Mouse (Mus musculus): ENCODE results near the gene Pole. TPM values are rescaled to one million over a fixed set of nuclear protein-coding genes. Genes with fewer than 3 reads are reported as not detected.

Gene Pole
- polyA plus RNA-seq, 1 experiment, result 57.3 TPM

- TF ChIP-seq CTCF (IDR thresholded peaks at IDR 0.05; ENCODE audit: control insufficient read depth, insufficient read depth, low read length) (no peak), POLR2A (IDR thresholded peaks at IDR 0.05; ENCODE audit: borderline replicate concordance, control insufficient read depth, low read depth, low read length) (no peak)
- no peak overlapping the region for H3K27ac ChIP-seq (ENCODE audit: control insufficient read depth, insufficient read depth, low read depth, low read length, poor library complexity)
- H3K4me1 ChIP-seq (ENCODE audit: control insufficient read depth, insufficient read depth, low read length), result no peaks in the 10 kb centered on the region
- 93% methylated on average over 7 of the region's 7 CpGs for WGBS
- H3K4me3 ChIP-seq (replicated peaks; ENCODE audit: control insufficient read depth, low read depth, low read length), result no peak overlapping the region
These were observed 22.8 kb downstream of the Pole start for GRCm38 (mm10) chr5:110308861-110309260.

GRCm38 (mm10) chr5:110313127-110313526 lies 27.0 kb downstream of the Pole start:
- H3K27ac ChIP-seq (ENCODE audit: control insufficient read depth, insufficient read depth, low read depth, low read length, poor library complexity), result no peak overlapping the region
- H3K4me1 ChIP-seq (ENCODE audit: control insufficient read depth, insufficient read depth, low read length), result no peaks in the 10 kb centered on the region
- H3K4me3 ChIP-seq (replicated peaks; ENCODE audit: control insufficient read depth, low read depth, low read length), result no peak overlapping the region
- WGBS, result 87% methylated on average over 3 of the region's 3 CpGs
- TF ChIP-seq POLR2A (IDR thresholded peaks at IDR 0.05; ENCODE audit: borderline replicate concordance, control insufficient read depth, low read depth, low read length) (no peak), CTCF (IDR thresholded peaks at IDR 0.05; ENCODE audit: control insufficient read depth, insufficient read depth, low read length) (no peak)

GRCm38 (mm10) chr5:110330508-110330907 lies 44.4 kb downstream of the Pole start:
- Histone ChIP-seq H3K4me1 (ENCODE audit: control insufficient read depth, insufficient read depth, low read length) (no peaks in the 10 kb centered on the region), H3K4me3 (replicated peaks; ENCODE audit: control insufficient read depth, low read depth, low read length) (no peak overlapping the region), H3K27ac (ENCODE audit: control insufficient read depth, insufficient read depth, low read depth, low read length, poor library complexity) (no peak overlapping the region)
- TF ChIP-seq CTCF (IDR thresholded peaks at IDR 0.05; ENCODE audit: control insufficient read depth, insufficient read depth, low read length) (no peak), POLR2A (IDR thresholded peaks at IDR 0.05; ENCODE audit: borderline replicate concordance, control insufficient read depth, low read depth, low read length) (no peak)
- WGBS, result 40% methylated on average over 3 of the region's 3 CpGs

- Histone ChIP-seq H3K27ac (ENCODE audit: control insufficient read depth, insufficient read depth, low read depth, low read length, poor library complexity) (no peak overlapping the region), H3K4me3 (replicated peaks; ENCODE audit: control insufficient read depth, low read depth, low read length) (no peak overlapping the region), H3K4me1 (ENCODE audit: control insufficient read depth, insufficient read depth, low read length) (no peaks in the 10 kb centered on the region; the same call in 1 of the 2 replicates)
- 70% methylated on average over 2 of the region's 2 CpGs for WGBS
- TF ChIP-seq POLR2A (IDR thresholded peaks at IDR 0.05; ENCODE audit: borderline replicate concordance, control insufficient read depth, low read depth, low read length) (no peak), CTCF (IDR thresholded peaks at IDR 0.05; ENCODE audit: control insufficient read depth, insufficient read depth, low read length) (no peak)
These were observed 52.7 kb downstream of the Pole start for GRCm38 (mm10) chr5:110338792-110339191.

GRCm38 (mm10) chr5:110342648-110343284 lies 56.7 kb downstream of the Pole start, which contains the start of gene P2rx2:
Gene P2rx2 (minus strand): TSS chr5:110343212.
- Histone ChIP-seq H3K4me3 (replicated peaks; ENCODE audit: control insufficient read depth, low read depth, low read length) (no peak within 1 kb of the TSS), H3K27ac (ENCODE audit: control insufficient read depth, insufficient read depth, low read depth, low read length, poor library complexity) (no peak within 1 kb of the TSS), H3K4me1 (ENCODE audit: control insufficient read depth, insufficient read depth, low read length) (no peaks in the 10 kb centered on the region; the same call in 1 of the 2 replicates)
- TF ChIP-seq POLR2A (IDR thresholded peaks at IDR 0.05; ENCODE audit: borderline replicate concordance, control insufficient read depth, low read depth, low read length) (no peak), CTCF (IDR thresholded peaks at IDR 0.05; ENCODE audit: control insufficient read depth, insufficient read depth, low read length) (no peak)
- 5% methylated on average over 43 of the region's 43 CpGs for WGBS

- TF ChIP-seq CTCF (IDR thresholded peaks at IDR 0.05; ENCODE audit: control insufficient read depth, insufficient read depth, low read length), result no peak
- no peak for TF ChIP-seq POLR2A (IDR thresholded peaks at IDR 0.05; ENCODE audit: borderline replicate concordance, control insufficient read depth, low read depth, low read length)
- H3K4me3 ChIP-seq (replicated peaks; ENCODE audit: control insufficient read depth, low read depth, low read length), result no peak within 1 kb of the TSS
- H3K27ac ChIP-seq (ENCODE audit: control insufficient read depth, insufficient read depth, low read depth, low read length, poor library complexity), result no peak within 1 kb of the TSS
- WGBS, result 65% methylated on average over 4 of the region's 4 CpGs
- H3K4me1 ChIP-seq (ENCODE audit: control insufficient read depth, insufficient read depth, low read length), result no peaks in the 10 kb centered on the region; the same call in 1 of the 2 replicates
These were observed 58.4 kb downstream of the Pole start, which contains the start of gene Lrcol1 for GRCm38 (mm10) chr5:110344524-110344923. Gene Lrcol1 (plus strand): TSS chr5:110344730.

- TF ChIP-seq CTCF (IDR thresholded peaks at IDR 0.05; ENCODE audit: control insufficient read depth, insufficient read depth, low read length), result no peak
- no peak for TF ChIP-seq POLR2A (IDR thresholded peaks at IDR 0.05; ENCODE audit: borderline replicate concordance, control insufficient read depth, low read depth, low read length)
- no peak overlapping the region for H3K4me3 ChIP-seq (replicated peaks; ENCODE audit: control insufficient read depth, low read depth, low read length)
- WGBS, result 27% methylated on average over 4 of the region's 4 CpGs
- H3K27ac ChIP-seq (ENCODE audit: control insufficient read depth, insufficient read depth, low read depth, low read length, poor library complexity), result no peak overlapping the region
- no peaks in the 10 kb centered on the region; the same call in 1 of the 2 replicates for H3K4me1 ChIP-seq (ENCODE audit: control insufficient read depth, insufficient read depth, low read length)
These were observed 59.4 kb downstream of the Pole start for GRCm38 (mm10) chr5:110345553-110345952.

DNA sequence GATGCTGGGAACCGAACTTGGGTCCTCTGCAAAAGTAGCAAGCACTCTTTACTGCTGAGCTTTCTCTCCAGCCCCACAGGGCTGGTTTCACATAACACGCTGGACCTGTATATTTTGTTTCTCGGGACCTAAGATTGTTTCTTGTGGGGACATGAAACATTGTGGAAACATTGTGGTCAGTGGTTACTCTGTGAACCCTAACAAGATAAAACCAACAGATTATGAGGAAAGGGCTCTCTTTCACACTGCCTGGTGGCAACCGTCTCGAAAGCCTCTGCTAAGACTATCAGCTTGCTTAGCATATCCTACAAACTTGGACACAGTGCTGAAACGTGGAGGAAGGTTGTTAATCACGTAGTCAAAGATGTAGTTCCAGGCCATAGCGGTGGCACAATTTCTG lies 60.9 kb downstream of the Pole start:
- H3K4me3 ChIP-seq (replicated peaks; ENCODE audit: control insufficient read depth, low read depth, low read length), result no peak overlapping the region
- WGBS, result 56% methylated on average over 8 of the region's 8 CpGs
- H3K27ac ChIP-seq (ENCODE audit: control insufficient read depth, insufficient read depth, low read depth, low read length, poor library complexity), result no peak overlapping the region
- TF ChIP-seq POLR2A (IDR thresholded peaks at IDR 0.05; ENCODE audit: borderline replicate concordance, control insufficient read depth, low read depth, low read length) (no peak), CTCF (IDR thresholded peaks at IDR 0.05; ENCODE audit: control insufficient read depth, insufficient read depth, low read length) (no peak)
- no peaks in the 10 kb centered on the region; the same call in 1 of the 2 replicates for H3K4me1 ChIP-seq (ENCODE audit: control insufficient read depth, insufficient read depth, low read length)
